Mouse (Mus musculus) kidney, adult 2 months (tissue): ENCODE data around the gene Ss18l2.

Source experiments
- CTCF ChIP-seq: fragments of 200-500 bp; conservative IDR thresholded peaks from 2 replicates; pipeline ENCODE4 v1.5.1; 2011; ENCODE audit warnings: low read depth, mild to moderate bottlenecking, control low read depth, low read length, moderate library complexity, mixed read lengths; ENCODE audit not compliant: insufficient read depth, insufficient read length
- POLR2A ChIP-seq: fragments of 200-500 bp; IDR thresholded peaks from one replicate; pipeline ENCODE4 v1.6.1; 2011; ENCODE audit warnings: low read depth, low read length, control low read depth

DNA sequence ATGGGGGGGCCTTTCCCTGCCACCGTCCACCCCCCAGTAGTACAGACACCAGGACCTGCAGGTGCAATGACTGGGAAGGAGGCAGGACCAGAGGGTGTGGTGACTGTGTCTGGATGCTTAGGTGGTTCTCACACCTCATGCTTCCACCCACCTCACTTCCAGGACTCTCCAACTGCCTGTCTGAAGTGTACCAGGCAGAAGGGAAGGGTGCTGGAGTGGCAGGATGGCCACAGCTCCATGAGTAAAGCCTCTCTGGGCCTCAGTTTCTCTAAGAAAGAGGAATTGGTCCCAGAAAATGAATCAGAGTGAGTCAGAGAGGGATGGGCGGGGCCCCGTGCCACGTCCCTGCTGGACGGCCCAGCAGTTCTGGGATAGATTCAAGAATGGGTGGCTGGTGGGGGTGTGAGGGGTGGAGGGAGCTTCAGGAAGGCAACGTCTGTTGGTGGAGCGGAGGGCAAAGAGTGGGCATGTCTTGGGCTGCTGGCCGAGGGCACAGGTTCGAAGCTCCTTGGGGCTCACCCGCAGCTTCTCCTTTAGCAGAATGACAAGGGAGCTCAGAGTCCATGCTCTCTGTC, 51.0 kb downstream of the Ss18l2 start:
- TF ChIP-seq CTCF (no peak), POLR2A (no peak)
